Mouse (Mus musculus) kidney, adult 9 months (tissue): ENCODE measurements at regions not wholly inside any gene's neighbourhood (a gene's known extent, or its start where the extent isn't known, plus 50 kb on each side); places are given as distances from the start of the nearest gene placed in this dataset.
"Not testable (repeated sequence)": the region's sequence is repeated elsewhere in the genome, so short reads cannot be mapped to it uniquely, and the experiment has no call there.

Experiments
- DNase-seq: peaks from one replicate; pipeline ENCODE4 v3.0.0; 2022

- no peak for DNase-seq
These were observed 163.6 kb downstream of the Mterf1b start for GRCm38 (mm10) chr5:4355609-4356224.

- DNase-seq: not testable (repeated sequence)
These were observed 164.5 kb downstream of the Mterf1b start for GRCm38 (mm10) chr5:4356555-4357273.

GRCm38 (mm10) chr5:4361547-4361946, 169.4 kb downstream of the Mterf1b start:
- DNase-seq: not testable (repeated sequence)

GRCm38 (mm10) chr5:4384719-4385118, 192.6 kb downstream of the Mterf1b start:
- DNase-seq: not testable (repeated sequence)

GRCm38 (mm10) chr5:4391083-4391482, 198.9 kb downstream of the Mterf1b start:
- no peak for DNase-seq

- DNase-seq: not testable (repeated sequence)
These were observed 202.3 kb downstream of the Mterf1b start for GRCm38 (mm10) chr5:4394353-4395052.

- no peak for DNase-seq
These were observed 205.9 kb downstream of the Mterf1b start for GRCm38 (mm10) chr5:4398087-4398486.

- no peak for DNase-seq
These were observed 225.6 kb downstream of the Mterf1b start for GRCm38 (mm10) chr5:4417761-4418160.
